Mouse (Mus musculus) left cerebral cortex, adult 9 months (tissue): ENCODE data around the gene Panx1.

Source experiments
- DNase-seq, 2 experiments: peaks; one replicate each; pipeline ENCODE4 v3.0.0; 2022; ENCODE audit warnings: low spot score in 2 of 2

Panx1 gene

DNA sequence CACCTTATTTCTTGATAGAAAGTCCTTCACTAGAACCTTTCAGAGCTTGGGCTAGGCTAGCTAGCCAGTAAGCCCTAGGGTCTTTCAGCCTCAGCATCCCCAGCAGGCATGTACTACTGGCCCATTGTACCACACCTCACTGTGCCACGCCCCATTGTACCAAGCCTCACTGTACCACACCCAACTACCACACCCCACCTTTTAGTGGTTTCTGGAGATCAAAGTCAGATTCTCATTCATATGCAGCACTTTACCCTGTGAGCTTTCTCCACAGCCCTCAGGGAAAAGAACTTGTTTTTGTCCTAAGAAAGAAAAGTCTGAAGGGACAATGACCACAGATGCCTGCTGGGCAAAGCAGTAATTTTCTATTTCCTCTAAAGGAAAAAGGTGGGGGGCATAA is 22.2 kb downstream of the Panx1 start:
- no peak for DNase-seq

GRCm38 (mm10) chr9:15021156-15021555 is 24.1 kb downstream of the Panx1 start:
- peak in 1 of 2 experiments; percentile 22 for DNase-seq

- no peak for DNase-seq
These were observed 24.7 kb downstream of the Panx1 start for GRCm38 (mm10) chr9:15020561-15021080.

GRCm38 (mm10) chr9:15018756-15019131 is 26.5 kb downstream of the Panx1 start:
- peak in 1 of 2 experiments; percentile 34 for DNase-seq

GRCm38 (mm10) chr9:15017791-15018755 is 27.2 kb downstream of the Panx1 start:
- DNase-seq: peak in 1 of 2 experiments; percentile 66

DNA sequence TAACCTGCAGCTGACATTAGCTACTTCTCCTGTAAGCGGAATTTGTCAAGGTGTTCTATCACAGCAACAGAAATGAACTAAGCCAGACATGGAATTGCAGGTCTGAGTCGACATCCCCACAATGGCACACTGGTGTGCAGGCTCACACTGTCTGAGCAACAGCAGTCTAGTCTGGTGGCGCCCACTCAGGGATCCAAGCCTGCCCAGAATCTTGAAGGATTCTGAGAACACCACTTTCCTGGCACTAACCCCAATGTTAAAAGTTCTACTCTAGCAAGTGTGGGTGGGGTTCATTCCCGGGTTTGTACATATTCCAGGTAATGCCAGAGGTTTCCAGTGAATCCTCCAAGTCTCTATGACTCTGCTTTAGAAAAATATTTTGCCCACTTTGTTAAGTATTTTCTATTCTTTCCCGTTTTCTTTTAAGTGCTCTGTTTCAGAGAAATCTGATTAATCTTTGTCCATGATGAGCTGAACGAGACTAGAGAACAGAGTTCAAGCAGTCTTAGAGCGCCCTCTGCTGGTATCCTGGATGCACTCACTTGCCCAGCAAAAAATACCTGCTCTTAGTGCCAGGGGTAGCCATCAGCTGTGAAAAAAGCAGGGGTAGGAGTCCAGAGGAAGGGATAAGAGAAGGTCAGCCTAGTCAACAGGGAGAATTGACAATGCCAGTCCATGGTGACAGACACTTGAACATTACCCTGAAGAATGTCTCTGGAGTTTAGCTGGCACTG is 29.9 kb downstream of the Panx1 start:
- peak in 1 of 2 experiments; percentile 88 for DNase-seq

DNA sequence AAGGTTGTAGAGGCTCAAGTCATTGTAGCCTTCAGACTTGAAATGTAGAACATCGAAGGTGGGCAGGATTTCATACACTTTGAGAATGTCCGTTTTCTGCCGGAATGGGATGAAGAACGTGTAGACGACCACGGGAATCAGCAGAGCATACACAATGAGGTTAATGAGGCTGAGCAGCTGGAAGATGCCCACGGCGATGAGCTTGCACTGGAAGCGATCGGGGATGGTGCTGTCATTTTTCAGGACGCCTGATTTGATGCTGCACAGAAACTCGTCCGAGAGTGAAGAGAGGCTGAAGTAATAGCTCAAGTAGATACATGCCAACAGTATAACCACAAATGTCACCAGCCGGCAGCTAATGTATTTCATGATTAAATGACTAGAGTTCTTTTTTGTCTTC is 37.7 kb downstream of the Panx1 start:
- DNase-seq: no peak

- no peak for DNase-seq
These were observed 41.0 kb downstream of the Panx1 start for GRCm38 (mm10) chr9:15004298-15004685.

GRCm38 (mm10) chr9:15003676-15004297 is 41.5 kb downstream of the Panx1 start:
- no peak for DNase-seq

DNA sequence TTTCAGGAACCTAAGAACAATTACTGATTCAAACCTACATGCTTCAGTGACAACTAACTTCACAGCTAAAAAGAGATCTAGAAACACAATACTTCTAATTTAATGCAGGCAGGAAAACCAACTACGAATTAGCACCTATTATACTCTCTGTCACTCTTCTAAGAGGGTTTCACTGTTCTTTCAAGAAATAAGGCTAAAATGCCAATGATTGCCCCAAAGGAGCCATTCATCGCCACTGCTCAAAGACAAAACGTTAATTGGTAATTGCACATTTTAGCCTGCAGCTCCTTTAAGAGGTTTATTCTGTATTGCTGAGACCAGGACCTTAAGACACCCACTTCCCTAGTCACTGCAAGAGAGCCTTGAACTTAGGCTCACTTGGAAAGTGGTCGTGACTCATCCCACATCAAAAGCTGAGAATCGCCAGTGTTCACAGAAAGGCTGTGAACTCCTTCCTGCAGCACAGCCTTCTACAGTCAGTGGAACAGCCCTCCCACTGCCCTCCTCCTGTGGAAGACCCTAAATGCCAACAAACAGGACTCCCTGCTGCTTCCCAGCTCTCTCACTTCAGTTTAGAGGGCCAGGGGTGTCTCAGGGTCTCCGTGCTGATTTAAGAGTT is 42.2 kb downstream of the Panx1 start:
- DNase-seq: no peak

- DNase-seq: peak in 1 of 2 experiments; percentile 33
These were observed 46.5 kb downstream of the Panx1 start for GRCm38 (mm10) chr9:14998790-14999189.

DNA sequence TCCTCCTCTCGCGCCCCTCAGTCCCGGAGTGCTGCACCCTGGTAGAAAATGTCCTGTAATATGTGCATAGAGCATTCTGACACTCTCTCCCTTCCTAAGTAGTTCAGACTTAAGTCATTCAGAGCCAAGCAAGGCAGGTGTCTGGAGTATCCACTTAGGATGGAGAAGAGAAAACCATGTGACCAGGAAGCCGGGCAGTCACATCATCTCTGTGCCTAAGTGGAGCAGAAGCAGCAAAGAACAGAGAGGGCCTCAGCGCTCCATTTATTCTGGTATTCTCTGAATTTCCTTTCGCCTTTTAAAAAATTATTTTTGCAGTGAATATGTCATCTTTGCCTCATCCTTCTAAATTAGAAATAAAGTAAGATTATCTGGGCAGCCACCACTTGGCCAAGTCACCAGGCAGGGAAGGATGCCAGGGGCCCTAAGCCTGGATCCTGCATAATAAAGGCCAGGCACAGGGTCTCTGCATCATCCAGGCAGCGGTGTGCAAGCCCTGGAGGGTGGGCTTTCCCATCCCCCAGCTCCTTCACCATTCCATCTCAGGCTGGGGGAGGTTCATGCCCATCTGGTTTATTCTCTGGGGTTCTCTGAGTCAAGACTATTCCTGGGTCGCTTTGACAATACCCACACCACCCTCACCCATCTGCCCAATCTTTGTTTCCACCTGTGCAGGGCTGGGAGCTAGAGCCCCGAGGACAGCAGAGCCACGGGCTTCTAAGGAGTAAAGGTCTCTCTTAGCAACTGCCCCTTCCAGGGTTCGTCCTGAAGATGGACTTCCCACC is 47.8 kb downstream of the Panx1 start:
- DNase-seq: peak in 1 of 2 experiments; percentile 67

DNA sequence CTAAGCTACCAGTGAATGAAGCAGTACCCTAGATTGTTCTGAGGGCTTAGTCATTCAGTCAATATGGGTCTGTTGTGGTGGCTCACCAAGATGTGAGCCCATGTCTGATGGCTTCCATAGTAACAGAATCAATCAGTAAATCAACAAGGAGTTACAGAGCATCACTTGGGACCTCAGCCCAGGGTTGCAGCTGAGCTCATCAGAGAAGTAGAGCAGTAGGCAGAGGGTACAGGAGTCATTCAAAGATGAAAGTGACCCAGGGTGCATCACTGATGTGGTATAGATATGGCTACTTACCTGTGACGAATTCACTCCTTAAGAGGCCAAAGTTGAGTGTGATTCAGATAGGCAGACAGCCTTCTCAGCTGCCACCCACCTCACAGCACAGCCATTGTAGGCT is 49.8 kb downstream of the Panx1 start:
- DNase-seq: no peak

DNA sequence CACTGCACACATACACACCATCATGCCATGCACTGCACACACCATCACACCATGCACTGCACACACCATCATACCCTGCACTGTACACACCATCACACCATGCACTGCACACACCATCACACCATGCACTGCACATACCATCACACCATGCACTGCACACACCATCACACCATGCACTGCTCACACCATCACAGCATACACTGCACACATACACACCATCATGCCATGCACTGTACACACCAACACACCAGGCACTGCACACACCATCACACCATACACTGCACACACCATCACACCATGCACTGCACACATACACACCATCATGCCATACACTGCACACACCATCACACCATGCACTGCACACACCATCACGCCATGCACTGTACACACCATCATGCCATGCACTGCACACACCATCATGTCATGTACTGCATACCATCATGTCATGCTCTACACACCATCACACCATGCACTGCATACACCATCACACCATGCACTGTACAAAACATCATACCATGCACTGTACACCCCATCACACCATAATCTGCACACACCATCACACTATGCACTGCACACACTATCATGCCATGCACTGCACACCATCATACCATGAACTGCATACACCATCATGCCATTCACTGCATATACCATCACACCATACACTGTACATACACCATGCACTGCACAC is 56.5 kb downstream of the Panx1 start:
- DNase-seq: no peak

DNA sequence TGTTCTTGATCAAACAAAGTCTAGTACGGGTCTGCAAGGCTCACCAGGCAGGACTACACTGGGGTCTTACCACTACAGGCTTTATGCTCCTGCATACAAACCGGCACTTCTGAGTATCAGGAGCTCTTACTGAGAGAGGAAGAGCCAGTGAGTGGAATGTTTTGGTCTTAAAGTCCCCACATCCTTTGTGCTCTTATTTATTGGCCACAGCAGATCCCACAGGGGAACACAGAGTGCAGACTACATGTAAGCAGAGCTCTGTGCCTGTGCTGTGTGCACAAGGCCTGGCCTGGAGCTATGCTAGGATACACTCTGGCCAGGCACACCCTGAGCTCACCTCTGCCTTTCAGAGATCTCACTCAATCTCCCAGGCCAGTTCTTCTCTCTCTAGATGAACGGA is 62.1 kb downstream of the Panx1 start:
- no peak for DNase-seq

DNA sequence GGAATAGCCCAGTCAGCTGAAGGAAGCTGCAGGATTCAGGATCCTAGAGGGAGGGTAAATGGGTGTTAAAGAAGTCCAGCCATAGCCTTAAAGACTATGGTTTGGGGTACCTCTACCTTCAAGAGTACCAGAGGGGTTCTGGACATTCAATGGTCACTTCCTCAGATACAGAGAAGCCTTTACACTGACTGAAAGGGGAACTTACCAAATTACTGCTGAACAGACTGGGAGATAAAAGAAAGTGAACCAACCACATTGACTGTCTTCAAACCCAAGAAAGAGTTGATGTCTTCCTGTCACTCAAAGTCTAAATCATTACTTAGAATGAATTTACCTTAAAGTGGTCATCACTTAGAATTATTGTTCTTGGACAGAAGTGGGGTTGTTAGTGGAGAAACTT is 62.6 kb downstream of the Panx1 start:
- no peak for DNase-seq

DNA sequence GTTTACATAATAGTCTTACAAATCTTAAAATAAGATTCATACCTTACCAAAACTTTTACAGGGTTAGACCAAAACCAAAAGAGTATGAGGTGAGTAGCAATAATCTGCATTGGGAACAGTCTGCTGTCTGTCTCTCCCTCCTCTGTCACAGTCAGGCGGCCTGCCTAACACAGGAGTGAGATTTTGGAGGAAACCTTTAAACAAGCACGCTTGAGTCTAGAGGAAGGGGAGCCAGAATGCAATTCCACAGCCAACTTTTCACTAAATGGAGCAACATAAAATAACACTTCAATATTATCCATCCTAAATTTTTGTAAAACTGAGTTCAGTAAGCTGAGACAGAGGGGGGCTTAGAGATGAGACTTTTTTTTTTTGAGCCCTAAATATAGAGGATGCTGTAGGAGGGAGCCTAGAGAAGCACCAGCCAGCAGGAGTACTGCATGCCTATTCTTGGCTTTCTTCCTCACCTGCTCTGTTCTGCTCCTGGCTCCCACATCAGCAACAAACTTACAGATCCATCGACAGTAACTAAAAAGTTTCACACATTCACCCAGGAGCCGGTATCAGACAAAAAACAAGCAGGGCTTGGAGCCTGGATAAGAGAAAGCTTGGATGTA is 63.6 kb downstream of the Panx1 start:
- DNase-seq: peak; percentile 52 to 75

- DNase-seq: no peak
These were observed 70.7 kb downstream of the Panx1 start for GRCm38 (mm10) chr9:14974251-14975232.

DNA sequence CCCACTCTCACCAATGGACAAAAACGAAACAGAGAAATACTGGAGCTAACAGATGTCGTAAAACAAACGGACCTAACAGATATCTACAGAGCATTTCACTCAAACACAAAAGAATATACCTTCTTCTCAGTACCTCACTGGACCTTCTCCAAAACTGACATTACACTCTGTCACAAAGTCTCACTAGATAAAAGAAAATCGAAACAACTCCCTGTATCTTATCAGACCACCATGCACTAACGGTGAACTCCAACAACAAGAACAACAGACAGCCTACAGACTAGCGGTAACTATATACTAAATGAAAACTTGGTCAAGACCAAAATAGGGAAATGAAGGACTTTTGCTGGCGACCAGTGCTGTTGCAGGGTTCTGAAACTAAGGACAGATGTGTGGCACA is 71.5 kb downstream of the Panx1 start:
- no peak for DNase-seq
